Mouse (Mus musculus) kidney, embryonic 15.5 days (tissue): ENCODE data around the gene Nmrk2. TPM values are rescaled to one million over a fixed set of nuclear protein-coding genes. Genes with fewer than 3 reads are reported as not detected.
"Not testable (repeated sequence)": the region's sequence is repeated elsewhere in the genome, so short reads cannot be mapped to it uniquely, and the experiment has no call there.

ENCODE experiments used
- ATAC-seq: fragments of 200-750 bp; cut with Nextera tagmentation; replicated peaks from 2 replicates; pipeline ENCODE4 v1.8.0; 2017; ENCODE audit warnings: moderate TSS enrichment; ENCODE audit not compliant: low FRiP score
- H3K27ac ChIP-seq: fragments of 300-500 bp; sonication (generic); 2 replicates; pipeline ENCODE4 v1.5.1; 2015; ENCODE audit warnings: mild to moderate bottlenecking, inconsistent platforms
- H3K27me3 ChIP-seq: fragments of 300-500 bp; sonication (generic); 2 replicates; pipeline ENCODE4 v1.6.1; 2015; ENCODE audit warnings: inconsistent platforms
- H3K36me3 ChIP-seq: fragments of 300-500 bp; sonication (generic); 2 replicates; pipeline ENCODE4 v1.6.1; 2015; ENCODE audit warnings: inconsistent platforms
- H3K4me1 ChIP-seq: fragments of 300-500 bp; sonication (generic); 2 replicates; pipeline ENCODE4 v1.6.1; 2015; ENCODE audit warnings: inconsistent platforms
- H3K4me2 ChIP-seq: fragments of 300-500 bp; sonication (generic); 2 replicates; pipeline ENCODE4 v1.6.1; 2015; ENCODE audit warnings: moderate library complexity, mild to moderate bottlenecking, inconsistent platforms
- H3K4me3 ChIP-seq: fragments of 300-500 bp; sonication (generic); replicated peaks from 2 replicates; pipeline ENCODE4 v1.5.1; 2015; ENCODE audit warnings: mild to moderate bottlenecking, inconsistent platforms
- H3K9ac ChIP-seq: fragments of 300-500 bp; sonication (generic); 2 replicates; pipeline ENCODE4 v1.6.1; 2015; ENCODE audit warnings: mild to moderate bottlenecking, inconsistent platforms
- H3K9me3 ChIP-seq: fragments of 300-500 bp; sonication (generic); replicated peaks from 2 replicates; pipeline ENCODE4 v1.6.1; 2016; ENCODE audit warnings: inconsistent platforms
- WGBS: fragments of 180-500 bp; shearing (Covaris S2); methylation state at CpG from one replicate; pipeline ENCODE4 v1.1.7; 2015; ENCODE audit warnings: mixed read lengths; 5-methylcytosine and 5-hydroxymethylcytosine counted together
- polyA plus RNA-seq: library from polyadenylated mRNA; unstranded; fragments of >200 nt; fragmentation: Nextera tagmentation; extraction: Ambion mirVana; gene quantifications from 2 replicates; pipeline ENCODE4 v1.2.1, GENCODE M21; 2015

Gene Nmrk2
- polyA plus RNA-seq, 1 experiment from 2014 or later = not detected

GRCm38 (mm10) chr10:81192270-81192967 lies 9.4 kb downstream of the Nmrk2 start:
- Histone ChIP-seq H3K27ac (peak overlapping the region; percentile 93), H3K4me2 (peak overlapping the region; percentile 92), H3K27me3 (peaks cover 44% of the 10 kb centered on the region), H3K4me3 (peak overlapping the region; percentile 68), H3K9me3 (no peaks in the 10 kb centered on the region), H3K9ac (peak overlapping the region; percentile 70), H3K36me3 (peaks cover 31% of the 10 kb centered on the region), H3K4me1 (peaks cover 36% of the 10 kb centered on the region)
- WGBS = under 1% methylated on average over 93 of the region's 93 CpGs
- peak; percentile 87 for ATAC-seq

- peaks cover 40% of the 10 kb centered on the region for H3K36me3 ChIP-seq
- peaks cover 38% of the 10 kb centered on the region for H3K4me1 ChIP-seq
- no peaks in the 10 kb centered on the region for H3K9me3 ChIP-seq
- H3K27ac ChIP-seq = peak overlapping the region; percentile 93
- WGBS = 78% methylated on average over 18 of the region's 18 CpGs
- peak overlapping the region; percentile 68; the same call in 1 of the 2 replicates for H3K4me3 ChIP-seq
- peaks cover 34% of the 10 kb centered on the region for H3K27me3 ChIP-seq
- ATAC-seq = no peak
- H3K9ac ChIP-seq = no peak overlapping the region
- peak overlapping the region; percentile 92 for H3K4me2 ChIP-seq
Measured at GRCm38 (mm10) chr10:81191342-81191982, 10.4 kb downstream of the Nmrk2 start.

- 72% methylated on average over 6 of the region's 6 CpGs for WGBS
- ATAC-seq = 0 out of 2 replicates have a peak, but pooled peaks have one; percentile 9
- H3K27ac ChIP-seq = peak overlapping the region; percentile 93
Measured at GRCm38 (mm10) chr10:81190912-81191321, 10.9 kb downstream of the Nmrk2 start.

GRCm38 (mm10) chr10:81190236-81190911 lies 11.5 kb downstream of the Nmrk2 start:
- H3K9ac ChIP-seq = no peak overlapping the region
- H3K4me3 ChIP-seq = no peak overlapping the region
- H3K4me2 ChIP-seq = no peak overlapping the region
- H3K9me3 ChIP-seq = no peaks in the 10 kb centered on the region
- ATAC-seq = no peak
- 69% methylated on average over 31 of the region's 31 CpGs for WGBS
- peaks cover 23% of the 10 kb centered on the region for H3K27me3 ChIP-seq
- H3K27ac ChIP-seq = no peak overlapping the region; the same call in 1 of the 2 replicates
- H3K4me1 ChIP-seq = peaks cover 38% of the 10 kb centered on the region
- H3K36me3 ChIP-seq = peaks cover 48% of the 10 kb centered on the region

More at GRCm38 (mm10) chr10:81190912-81191321, 10.9 kb downstream of the Nmrk2 start:
- Histone ChIP-seq H3K4me2 (no peak overlapping the region), H3K4me3 (no peak overlapping the region), H3K9ac (no peak overlapping the region), H3K4me1 (peaks cover 38% of the 10 kb centered on the region), H3K36me3 (peaks cover 43% of the 10 kb centered on the region), H3K9me3 (no peaks in the 10 kb centered on the region), H3K27me3 (peaks cover 29% of the 10 kb centered on the region)

GRCm38 (mm10) chr10:81189821-81190220 lies 12.0 kb downstream of the Nmrk2 start:
- Histone ChIP-seq H3K9ac (no peak overlapping the region), H3K27me3 (peaks cover 18% of the 10 kb centered on the region), H3K9me3 (no peaks in the 10 kb centered on the region), H3K36me3 (peaks cover 53% of the 10 kb centered on the region), H3K4me1 (peaks cover 41% of the 10 kb centered on the region), H3K4me3 (no peak overlapping the region), H3K4me2 (no peak overlapping the region), H3K27ac (no peak overlapping the region)
- WGBS = 81% methylated on average over 26 of the region's 26 CpGs
- no peak for ATAC-seq

GRCm38 (mm10) chr10:81187161-81187560 lies 14.7 kb downstream of the Nmrk2 start:
- Histone ChIP-seq H3K4me1 (peaks cover 37% of the 10 kb centered on the region), H3K9ac (no peak overlapping the region), H3K27me3 (no peaks in the 10 kb centered on the region), H3K4me2 (no peak overlapping the region), H3K4me3 (no peak overlapping the region), H3K27ac (no peak overlapping the region), H3K9me3 (no peaks in the 10 kb centered on the region), H3K36me3 (peaks cover 70% of the 10 kb centered on the region)
- WGBS = 94% methylated on average over 9 of the region's 9 CpGs
- no peak for ATAC-seq

- Histone ChIP-seq H3K36me3 (peaks cover 79% of the 10 kb centered on the region), H3K27me3 (no peaks in the 10 kb centered on the region), H3K9me3 (no peaks in the 10 kb centered on the region), H3K27ac (peak overlapping the region; percentile 54), H3K4me2 (0 out of 2 replicates have a peak overlapping the region, but pooled peaks have one; percentile 67), H3K4me1 (peaks cover 45% of the 10 kb centered on the region), H3K9ac (no peak overlapping the region), H3K4me3 (no peak overlapping the region)
- 39% methylated on average over 4 of the region's 4 CpGs for WGBS
- no peak for ATAC-seq
Measured at GRCm38 (mm10) chr10:81184765-81185164, 17.1 kb downstream of the Nmrk2 start.

- Histone ChIP-seq H3K27ac (peak within 1 kb of the TSS; percentile 87), H3K4me3 (peak within 1 kb of the TSS; percentile 67), H3K4me2 (peak within 1 kb of the TSS; percentile 67), H3K4me1 (peaks cover 53% of the 10 kb centered on the region), H3K36me3 (peaks cover 82% of the 10 kb centered on the region), H3K27me3 (no peaks in the 10 kb centered on the region), H3K9me3 (no peaks in the 10 kb centered on the region), H3K9ac (peak within 1 kb of the TSS; percentile 63)
- no peak for ATAC-seq
- whole genome bisulfite sequencing = 80% methylated on average over 5 of the region's 5 CpGs
Measured at GRCm38 (mm10) chr10:81183805-81184204, 18.0 kb downstream of the Nmrk2 start, which contains the start of gene 4930442H23Rik. Gene 4930442H23Rik (minus strand): TSS chr10:81183849.

GRCm38 (mm10) chr10:81182336-81183333 lies 19.2 kb downstream of the Nmrk2 start, which contains the start of gene Dapk3:
Gene Dapk3 (plus strand): TSS chr10:81183005.
- peak within 1 kb of the TSS; percentile 63 for H3K9ac ChIP-seq
- no peaks in the 10 kb centered on the region for H3K9me3 ChIP-seq
- peaks cover 65% of the 10 kb centered on the region for H3K4me1 ChIP-seq
- WGBS = 5% methylated on average over 53 of the region's 53 CpGs
- H3K27me3 ChIP-seq = no peaks in the 10 kb centered on the region
- peak within 1 kb of the TSS; percentile 87 for H3K27ac ChIP-seq
- peak within 1 kb of the TSS; percentile 67 for H3K4me2 ChIP-seq
- ATAC-seq = peak; percentile 94
- H3K4me3 ChIP-seq = peak within 1 kb of the TSS; percentile 67
- peaks cover 86% of the 10 kb centered on the region for H3K36me3 ChIP-seq

- H3K9me3 ChIP-seq, H3K9ac ChIP-seq, H3K4me2 ChIP-seq, ATAC-seq, H3K27me3 ChIP-seq: not testable (repeated sequence)
- peak overlapping the region; percentile 61 for H3K27ac ChIP-seq
- peaks cover 67% of the 10 kb centered on the region for H3K4me1 ChIP-seq
- peak overlapping the region; percentile 67; the same call in 1 of the 2 replicates for H3K4me3 ChIP-seq
- WGBS = 83% methylated on average over 12 of the region's 12 CpGs
- peaks cover 81% of the 10 kb centered on the region for H3K36me3 ChIP-seq
Measured at GRCm38 (mm10) chr10:81181860-81182259, 20.0 kb downstream of the Nmrk2 start.

- Histone ChIP-seq H3K4me1 (peaks cover 67% of the 10 kb centered on the region), H3K9ac (no peak overlapping the region), H3K36me3 (peaks cover 75% of the 10 kb centered on the region), H3K4me2 (no peak overlapping the region), H3K27me3 (no peaks in the 10 kb centered on the region), H3K27ac (no peak overlapping the region), H3K4me3 (no peak overlapping the region), H3K9me3 (no peaks in the 10 kb centered on the region)
- WGBS = 94% methylated on average over 13 of the region's 13 CpGs
- no peak for ATAC-seq
Measured at GRCm38 (mm10) chr10:81180946-81181345, 20.9 kb downstream of the Nmrk2 start.
